Mouse (Mus musculus): ENCODE data around the gene Dmc1. TPM values are rescaled to one million over a fixed set of nuclear protein-coding genes. Genes with fewer than 3 reads are reported as not detected.

Gene Dmc1
- polyA plus RNA-seq, 1 experiment from 2014 or later: 1.7 TPM

DNA sequence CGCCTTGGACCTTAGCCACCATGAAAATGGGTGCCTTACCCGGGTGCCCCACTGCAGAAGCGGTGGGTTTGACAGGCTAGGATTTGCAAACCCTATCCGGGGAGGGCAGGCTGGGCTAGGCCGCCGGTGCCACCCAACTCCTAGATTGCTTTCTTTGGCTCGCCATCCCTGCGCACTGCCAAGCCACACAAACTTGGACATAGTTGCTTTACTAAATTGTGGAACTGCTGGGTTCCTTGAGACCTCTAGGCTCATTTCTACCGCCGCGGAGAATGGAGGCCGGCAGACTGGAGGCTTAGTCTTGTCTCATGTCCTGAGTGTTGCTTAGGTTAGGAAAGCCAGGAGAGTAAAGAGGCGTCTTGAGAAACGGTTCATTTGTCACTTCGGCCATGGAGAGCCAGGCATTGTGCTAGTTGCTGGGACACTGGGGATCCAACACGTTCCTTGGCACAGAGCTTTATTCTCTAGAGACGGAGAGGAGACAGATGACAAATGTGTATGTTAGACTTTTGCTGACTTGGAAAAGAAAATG, 57.6 kb downstream of the Dmc1 start:
- H3K9me3 ChIP-seq (replicated peaks): no peaks in the 10 kb centered on the region
- 0 out of 2 replicates have a peak, but pooled peaks cover 3% of the 10 kb centered on the region for H3K27me3 ChIP-seq (ENCODE audit: low read depth, poor library complexity, severe bottlenecking)
- peaks cover 27% of the 10 kb centered on the region for H3K36me3 ChIP-seq
- DNase-seq (ENCODE audit: low spot score): peak; percentile 44
- H3K4me3 ChIP-seq: peak overlapping the region; percentile 87
- peak overlapping the region; percentile 99 for H3K27ac ChIP-seq
- peaks cover 22% of the 10 kb centered on the region for H3K4me1 ChIP-seq
- WGBS: 79% methylated on average over 17 of the region's 17 CpGs

DNA sequence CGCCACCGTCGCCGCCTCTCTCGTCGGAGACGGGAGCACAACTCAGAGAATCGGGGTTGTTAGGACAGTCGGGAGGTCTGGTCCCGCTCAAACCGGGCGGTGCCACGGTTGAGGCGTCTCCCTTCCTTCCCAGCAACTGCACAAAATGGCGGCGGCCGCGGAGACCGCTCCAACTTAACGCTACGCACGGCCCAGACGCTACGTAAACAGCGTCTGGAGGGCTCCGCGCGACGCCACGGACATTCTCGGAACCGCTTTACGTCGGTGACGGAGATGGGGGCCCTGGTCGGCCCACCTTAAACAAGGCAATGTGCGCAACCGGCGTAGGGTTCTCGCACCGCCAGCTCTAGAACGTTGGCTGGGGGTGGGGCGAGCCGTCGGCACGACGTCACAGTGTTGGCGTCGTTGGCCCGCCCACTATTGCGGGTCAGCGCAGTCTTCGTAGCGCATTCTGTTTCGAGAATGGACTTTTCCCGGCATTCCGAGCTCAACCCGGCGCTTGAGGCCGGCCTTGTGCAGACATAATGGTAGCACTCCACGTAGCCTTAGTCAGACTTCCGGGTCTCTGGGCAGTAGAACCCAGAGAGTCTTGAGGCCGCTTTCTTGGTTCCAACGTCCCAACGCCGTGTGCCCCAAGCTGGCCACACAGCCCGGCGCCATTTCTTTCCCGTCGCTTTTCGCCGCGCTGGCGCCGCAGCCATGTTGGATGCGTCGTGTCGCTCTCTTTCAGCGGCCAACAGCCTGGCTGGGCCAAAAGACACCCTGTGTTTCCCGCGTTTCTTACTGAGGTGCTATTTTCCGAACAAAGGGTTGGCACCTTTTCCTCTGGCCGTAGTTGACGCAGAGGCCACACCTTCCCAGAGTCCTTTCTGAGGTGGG, 58.3 kb downstream of the Dmc1 start, which contains the start of gene Ddx17:
Ddx17 (minus strand) TSS at position 332 of the 879 bp plus-strand sequence.
- Histone ChIP-seq H3K9me3 (replicated peaks) (no peaks in the 10 kb centered on the region), H3K4me3 (peak within 1 kb of the TSS; percentile 87), H3K27ac (peak within 1 kb of the TSS; percentile 99), H3K4me1 (peaks cover 22% of the 10 kb centered on the region), H3K36me3 (peaks cover 34% of the 10 kb centered on the region), H3K27me3 (ENCODE audit: low read depth, poor library complexity, severe bottlenecking) (0 out of 2 replicates have a peak, but pooled peaks cover 3% of the 10 kb centered on the region)
- WGBS: 2% methylated on average over 84 of the region's 84 CpGs
- peak; percentile 100 for DNase-seq (ENCODE audit: low spot score)

DNA sequence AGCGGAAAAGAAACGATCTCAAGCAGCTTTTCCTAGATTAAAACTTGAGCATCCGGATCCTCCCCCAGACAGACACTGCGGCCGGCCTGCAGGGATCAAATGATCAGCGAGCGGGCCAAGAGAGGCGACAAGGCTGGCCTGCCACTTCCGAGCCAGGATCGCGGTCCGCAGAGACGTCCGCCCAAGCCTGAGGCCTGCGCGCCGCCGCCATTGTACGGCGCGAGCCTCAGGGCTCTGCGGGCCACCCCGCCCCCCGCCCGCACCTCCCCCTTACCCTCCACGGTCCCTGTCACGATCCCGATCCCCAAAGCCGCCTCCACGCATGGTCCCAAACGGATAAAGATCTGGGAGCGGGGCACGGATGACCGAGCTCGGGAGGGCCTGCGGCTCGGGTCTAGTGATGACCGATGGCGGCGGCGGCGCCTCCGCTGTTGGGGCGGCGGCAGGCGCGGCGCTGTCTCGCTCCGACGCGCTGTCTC, 58.9 kb downstream of the Dmc1 start:
- Histone ChIP-seq H3K27ac (peak overlapping the region; percentile 99), H3K4me1 (peaks cover 22% of the 10 kb centered on the region), H3K4me3 (peak overlapping the region; percentile 87), H3K36me3 (peaks cover 41% of the 10 kb centered on the region), H3K27me3 (ENCODE audit: low read depth, poor library complexity, severe bottlenecking) (0 out of 2 replicates have a peak, but pooled peaks cover 3% of the 10 kb centered on the region), H3K9me3 (replicated peaks) (no peaks in the 10 kb centered on the region)
- under 1% methylated on average over 52 of the region's 52 CpGs for WGBS
- no peak for DNase-seq (ENCODE audit: low spot score)

DNA sequence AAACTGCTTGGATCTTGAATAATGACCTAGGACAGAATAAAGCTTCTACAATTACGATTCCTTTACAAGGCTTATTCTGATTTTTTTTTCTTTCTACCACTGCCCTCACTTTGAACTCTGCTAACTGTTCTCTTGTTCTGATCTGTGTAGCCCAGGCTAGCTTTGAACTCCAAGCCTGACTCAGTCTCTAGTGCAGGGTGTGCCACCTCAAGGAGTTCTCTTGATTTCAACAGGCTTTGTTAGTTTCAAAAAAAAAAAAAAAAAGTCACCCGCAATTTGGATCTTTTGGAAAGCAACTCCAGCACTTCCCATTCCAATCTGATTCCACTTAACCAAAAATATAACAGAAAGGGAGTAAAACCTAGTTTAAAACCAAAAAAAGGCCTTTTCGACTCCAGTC, 59.4 kb downstream of the Dmc1 start:
- Histone ChIP-seq H3K4me3 (peak overlapping the region; percentile 87), H3K27ac (peak overlapping the region; percentile 99), H3K27me3 (ENCODE audit: low read depth, poor library complexity, severe bottlenecking) (0 out of 2 replicates have a peak, but pooled peaks cover 3% of the 10 kb centered on the region), H3K36me3 (peaks cover 46% of the 10 kb centered on the region), H3K9me3 (replicated peaks) (no peaks in the 10 kb centered on the region), H3K4me1 (peaks cover 22% of the 10 kb centered on the region)
- DNase-seq (ENCODE audit: low spot score): no peak
- 5% methylated on average over 3 of the region's 3 CpGs for WGBS

DNA sequence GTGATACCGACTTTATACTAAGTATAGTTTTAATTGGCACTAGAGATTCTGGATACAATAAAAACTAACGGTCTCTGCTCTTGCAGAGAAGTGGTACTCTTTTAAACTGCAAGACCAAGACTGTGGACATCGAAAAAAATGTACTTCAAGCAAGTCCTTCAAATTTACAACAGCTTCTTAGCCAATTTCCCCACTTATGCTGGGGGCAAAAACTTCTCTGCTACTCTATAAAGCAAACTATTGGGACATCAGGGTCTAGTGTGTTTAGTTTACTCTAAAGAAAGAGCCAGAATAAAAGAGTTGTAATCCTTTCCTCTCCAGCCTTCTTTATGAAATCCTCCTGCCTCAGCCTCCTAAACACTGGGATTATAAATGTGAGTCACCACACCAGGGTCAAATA, 60.9 kb downstream of the Dmc1 start:
- WGBS: 94% methylated on average over 3 of the region's 3 CpGs
- Histone ChIP-seq H3K4me3 (peak overlapping the region; percentile 87), H3K27me3 (ENCODE audit: low read depth, poor library complexity, severe bottlenecking) (0 out of 2 replicates have a peak, but pooled peaks cover 3% of the 10 kb centered on the region), H3K27ac (no peak overlapping the region), H3K9me3 (replicated peaks) (no peaks in the 10 kb centered on the region), H3K4me1 (peaks cover 22% of the 10 kb centered on the region), H3K36me3 (peaks cover 61% of the 10 kb centered on the region)
- no peak for DNase-seq (ENCODE audit: low spot score)

DNA sequence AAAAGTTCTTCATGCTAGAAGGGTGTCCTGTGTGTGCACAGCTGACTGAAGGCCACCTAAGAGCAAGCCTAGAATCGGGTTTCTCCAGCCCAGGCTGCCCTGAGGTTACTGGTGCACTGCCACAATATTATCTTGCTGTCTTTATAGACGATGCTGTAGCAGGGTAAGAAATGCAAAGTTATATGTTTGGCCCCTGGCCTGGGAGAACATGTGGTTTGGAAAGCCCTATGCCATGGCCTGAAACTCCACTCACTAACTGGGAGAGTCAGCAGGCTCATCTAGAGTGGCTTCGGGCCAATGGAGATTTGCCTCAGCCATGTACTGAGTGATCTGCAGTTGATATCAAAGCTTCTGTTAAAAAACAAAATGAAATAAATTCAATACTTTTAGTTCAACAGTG, 71.1 kb downstream of the Dmc1 start:
- H3K36me3 ChIP-seq: peaks cover 100% of the 10 kb centered on the region
- no peak for DNase-seq (ENCODE audit: low spot score)
- WGBS: 95% methylated on average over 3 of the region's 3 CpGs
- no peaks in the 10 kb centered on the region for H3K27me3 ChIP-seq (ENCODE audit: low read depth, poor library complexity, severe bottlenecking)
- H3K4me3 ChIP-seq: no peak overlapping the region
- no peak overlapping the region for H3K27ac ChIP-seq
- H3K4me1 ChIP-seq: no peaks in the 10 kb centered on the region
- H3K9me3 ChIP-seq (replicated peaks): no peaks in the 10 kb centered on the region

DNA sequence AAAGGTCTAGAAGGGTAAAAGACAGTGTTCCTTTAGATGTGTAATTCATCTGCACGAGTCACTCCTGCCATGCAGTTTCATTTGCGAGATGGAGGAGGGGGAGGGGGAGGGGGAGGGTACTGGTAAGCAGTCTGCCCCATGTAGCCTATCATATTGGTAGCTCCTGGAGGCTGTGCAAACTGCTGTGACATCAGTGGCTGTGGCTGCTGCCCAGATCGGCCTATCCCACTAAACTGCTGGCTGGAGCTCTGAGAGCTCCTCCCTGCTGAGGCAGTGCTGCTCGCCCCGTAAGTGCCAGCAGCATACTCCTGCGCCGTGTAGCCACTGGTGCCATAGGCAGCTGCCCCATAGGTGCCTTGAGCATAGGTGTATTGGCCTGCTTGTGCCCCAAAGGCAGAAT, 75.0 kb downstream of the Dmc1 start:
- Histone ChIP-seq H3K36me3 (peaks cover 92% of the 10 kb centered on the region), H3K27ac (no peak overlapping the region), H3K9me3 (replicated peaks) (no peaks in the 10 kb centered on the region), H3K4me3 (no peak overlapping the region), H3K27me3 (ENCODE audit: low read depth, poor library complexity, severe bottlenecking) (no peaks in the 10 kb centered on the region), H3K4me1 (no peaks in the 10 kb centered on the region)
- whole genome bisulfite sequencing: 91% methylated on average over 7 of the region's 7 CpGs
- no peak for DNase-seq (ENCODE audit: low spot score)

DNA sequence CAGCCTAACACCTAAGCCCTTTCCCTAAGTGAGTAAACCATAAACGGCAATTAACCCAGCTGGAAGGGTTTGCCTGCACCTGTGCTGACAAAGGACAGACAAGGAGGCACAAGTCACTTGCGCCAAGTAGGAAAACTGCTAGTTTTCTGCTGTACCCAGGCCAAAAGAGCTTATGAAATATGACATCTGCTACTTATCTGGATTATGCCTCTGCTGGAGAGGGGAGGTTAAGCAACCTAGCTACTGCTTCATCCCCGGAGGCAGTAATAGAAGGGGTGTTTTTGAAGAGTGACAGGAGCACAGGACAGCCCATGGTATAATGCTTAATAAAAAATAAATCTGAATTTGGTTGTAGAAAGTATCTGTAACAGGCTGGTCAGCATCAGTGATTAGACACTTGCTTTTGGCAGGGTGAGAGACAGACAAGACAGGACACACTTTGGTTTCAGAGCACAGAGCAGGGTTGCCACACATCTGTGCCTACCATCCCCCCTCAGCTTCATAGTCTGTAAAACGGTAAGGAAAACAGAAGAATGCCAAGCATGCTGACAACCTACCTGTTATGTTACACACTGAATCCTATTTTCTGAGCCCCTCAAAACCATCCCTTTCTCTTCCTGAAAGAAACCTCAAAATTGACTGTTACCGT, 76.8 kb downstream of the Dmc1 start:
- Histone ChIP-seq H3K9me3 (replicated peaks) (no peaks in the 10 kb centered on the region), H3K36me3 (peaks cover 74% of the 10 kb centered on the region), H3K27me3 (ENCODE audit: low read depth, poor library complexity, severe bottlenecking) (no peaks in the 10 kb centered on the region), H3K4me3 (no peak overlapping the region), H3K27ac (no peak overlapping the region), H3K4me1 (no peaks in the 10 kb centered on the region)
- 84% methylated on average over 5 of the region's 5 CpGs for WGBS
- DNase-seq (ENCODE audit: low spot score): no peak

DNA sequence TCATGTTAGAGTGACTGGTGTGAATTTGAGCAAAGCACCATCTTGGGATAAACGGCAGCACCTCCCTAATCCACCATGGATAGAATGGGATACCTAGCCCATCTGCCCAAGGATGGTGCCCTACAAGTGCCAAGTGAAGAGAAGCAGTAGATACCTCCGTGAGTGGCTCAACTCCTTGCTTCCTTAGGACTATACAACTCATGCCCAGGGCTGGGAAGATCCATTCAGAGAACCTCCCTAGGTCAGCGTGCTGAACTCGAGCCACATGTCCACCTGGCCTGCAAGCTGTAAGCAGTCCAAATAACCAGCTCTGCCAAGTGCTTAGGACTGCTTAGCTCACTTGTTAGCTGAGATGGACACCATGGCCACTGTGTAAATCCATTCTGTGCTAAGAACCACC, 77.7 kb downstream of the Dmc1 start:
- Histone ChIP-seq H3K4me1 (no peaks in the 10 kb centered on the region), H3K4me3 (no peak overlapping the region), H3K27ac (no peak overlapping the region), H3K36me3 (peaks cover 65% of the 10 kb centered on the region), H3K9me3 (replicated peaks) (no peaks in the 10 kb centered on the region), H3K27me3 (ENCODE audit: low read depth, poor library complexity, severe bottlenecking) (no peaks in the 10 kb centered on the region)
- 82% methylated on average over 4 of the region's 4 CpGs for WGBS
- DNase-seq (ENCODE audit: low spot score): no peak

DNA sequence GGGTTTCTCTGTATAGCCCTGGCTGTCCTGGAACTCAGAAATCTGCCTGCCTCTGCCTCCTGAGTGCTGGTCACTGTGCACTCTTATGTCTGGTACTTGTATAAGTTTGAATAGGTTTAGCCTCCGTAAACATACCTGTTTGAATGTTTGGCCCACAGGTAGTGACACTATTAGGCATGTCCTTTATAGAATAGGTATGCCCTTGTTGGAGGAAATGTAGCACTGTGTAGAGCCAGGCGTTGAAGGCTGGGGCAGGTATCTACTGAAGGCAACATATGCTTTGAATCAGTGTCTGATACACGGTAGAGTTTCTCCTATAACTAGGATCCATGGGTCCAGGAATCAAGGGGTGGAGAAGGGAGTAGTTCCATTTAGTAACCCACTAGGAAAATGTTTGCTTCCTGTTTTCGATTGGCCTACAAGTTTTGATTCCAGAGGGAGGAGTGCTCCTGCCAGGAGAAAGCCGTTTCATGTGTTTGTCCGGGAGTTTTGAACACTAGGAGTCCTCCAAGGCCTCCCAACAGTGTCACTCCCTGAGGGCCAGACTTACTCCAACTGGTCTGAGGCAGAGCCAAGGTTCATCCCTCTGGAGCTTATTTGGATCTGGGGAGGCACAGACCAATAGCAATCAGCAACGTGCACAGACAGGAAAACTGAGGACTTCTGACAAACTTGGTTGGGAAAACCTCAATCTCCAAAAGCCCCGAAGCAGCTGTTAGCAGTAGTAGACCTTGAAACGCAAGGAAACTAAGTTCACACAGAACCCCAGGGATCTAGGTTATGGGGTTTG, 78.7 kb downstream of the Dmc1 start:
- no peak for DNase-seq (ENCODE audit: low spot score)
- H3K27ac ChIP-seq: no peak overlapping the region
- WGBS: 66% methylated on average over 9 of the region's 9 CpGs
- H3K27me3 ChIP-seq (ENCODE audit: low read depth, poor library complexity, severe bottlenecking): no peaks in the 10 kb centered on the region
- peaks cover 55% of the 10 kb centered on the region for H3K36me3 ChIP-seq
- no peaks in the 10 kb centered on the region for H3K9me3 ChIP-seq (replicated peaks)
- no peak overlapping the region for H3K4me3 ChIP-seq
- H3K4me1 ChIP-seq: no peaks in the 10 kb centered on the region

DNA sequence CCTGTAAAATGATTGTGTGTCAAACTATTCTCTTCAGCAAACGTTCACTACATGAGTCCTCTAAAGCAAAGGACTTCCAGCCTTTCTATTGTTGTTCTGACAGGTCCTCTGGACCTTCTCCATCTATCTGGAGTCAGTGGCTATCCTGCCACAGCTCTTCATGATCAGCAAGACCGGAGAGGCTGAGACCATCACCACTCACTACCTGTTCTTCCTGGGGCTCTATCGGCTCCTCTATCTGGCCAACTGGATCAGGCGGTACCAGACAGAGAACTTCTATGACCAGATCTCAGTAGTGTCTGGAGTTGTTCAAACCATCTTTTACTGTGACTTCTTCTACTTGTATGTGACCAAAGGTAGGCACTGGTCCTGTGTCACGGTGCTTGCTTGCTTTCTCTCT, 79.3 kb downstream of the Dmc1 start:
- H3K9me3 ChIP-seq (replicated peaks): no peaks in the 10 kb centered on the region
- H3K27ac ChIP-seq: no peak overlapping the region
- DNase-seq (ENCODE audit: low spot score): no peak
- no peaks in the 10 kb centered on the region for H3K4me1 ChIP-seq
- 88% methylated on average over 5 of the region's 5 CpGs for WGBS
- no peak overlapping the region for H3K4me3 ChIP-seq
- H3K27me3 ChIP-seq (ENCODE audit: low read depth, poor library complexity, severe bottlenecking): no peaks in the 10 kb centered on the region
- peaks cover 49% of the 10 kb centered on the region for H3K36me3 ChIP-seq

DNA sequence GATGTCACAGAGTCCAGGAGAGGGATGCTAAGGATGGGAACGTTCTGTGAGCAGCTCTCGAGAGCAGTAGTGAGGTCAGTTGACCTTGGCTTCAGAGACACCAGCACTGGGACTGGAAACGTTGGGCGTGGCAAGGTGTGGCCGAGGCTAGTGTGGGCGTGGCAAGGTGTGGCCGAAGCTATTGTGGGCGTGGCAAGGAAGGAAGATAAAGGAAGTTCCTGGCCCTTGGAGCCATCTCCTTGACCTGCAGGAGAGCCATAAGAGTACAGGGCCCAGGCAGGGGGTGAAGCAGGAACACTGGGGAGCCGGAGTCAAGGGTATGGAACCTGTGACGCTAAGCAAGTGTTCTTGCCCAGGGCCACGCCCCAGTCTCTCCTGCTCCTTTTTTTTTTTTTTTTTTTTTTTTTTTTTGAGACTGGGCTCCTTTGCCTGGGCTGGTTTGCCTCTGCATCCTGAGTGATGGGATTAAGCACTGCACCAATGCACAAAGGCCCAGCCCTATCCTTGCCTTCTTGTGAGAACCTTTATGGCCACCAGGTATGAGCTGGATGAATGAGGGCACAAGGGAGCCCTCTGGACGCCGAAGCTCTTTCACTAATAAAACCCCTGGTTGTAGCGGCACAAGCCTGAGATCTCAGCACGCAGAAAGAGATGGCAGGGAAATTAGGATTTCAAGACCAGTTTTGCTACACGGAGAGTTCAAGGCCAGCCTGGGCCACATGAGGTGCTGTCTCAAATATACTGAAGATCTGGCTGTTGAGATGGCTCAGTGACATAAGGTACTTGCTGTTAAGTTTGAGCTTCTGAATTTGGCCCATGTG, 85.3 kb downstream of the Dmc1 start:
- H3K4me1 ChIP-seq: peaks cover 25% of the 10 kb centered on the region
- peaks cover 53% of the 10 kb centered on the region for H3K27me3 ChIP-seq (ENCODE audit: low read depth, poor library complexity, severe bottlenecking)
- WGBS: 46% methylated on average over 16 of the region's 16 CpGs
- H3K9me3 ChIP-seq (replicated peaks): no peaks in the 10 kb centered on the region
- H3K27ac ChIP-seq: no peak overlapping the region
- DNase-seq (ENCODE audit: low spot score): peak; percentile 27
- H3K36me3 ChIP-seq: no peaks in the 10 kb centered on the region
- H3K4me3 ChIP-seq: no peak overlapping the region

All from limb, embryonic 10.5 days (tissue).